Mouse (Mus musculus): ENCODE measurements at regions not wholly inside any gene's neighbourhood (a gene's known extent, or its start where the extent isn't known, plus 50 kb on each side); places are given as distances from the start of the nearest gene placed in this dataset.
A peak's percentile ranks its signal among the peaks of the same experiment; 100 is the strongest.

GRCm38 (mm10) chr12:63309799-63310198 lies 1164.7 kb downstream of the Fscb start:
- DNase-seq, result no peak

GRCm38 (mm10) chr12:63279321-63279720 lies 1195.2 kb downstream of the Fscb start:
- peak; percentile 50 for DNase-seq
